Mouse (Mus musculus) cortical plate, adult 2 months (tissue): ENCODE measurements around the gene Galnt17.

Experiments
- CTCF ChIP-seq: fragments of 200-500 bp; IDR thresholded peaks from 2 replicates; pipeline ENCODE4 v1.5.1; 2011; ENCODE audit warnings: mild to moderate bottlenecking, control low read depth, low read length; ENCODE audit not compliant: insufficient read depth; ENCODE audit errors: extremely low read depth
- POLR2A ChIP-seq: fragments of 200-500 bp; IDR thresholded peaks from 2 replicates; pipeline ENCODE4 v1.6.1; 2011; ENCODE audit warnings: mild to moderate bottlenecking, low read length, control low read depth; ENCODE audit not compliant: insufficient read depth; ENCODE audit errors: extremely low read depth

DNA sequence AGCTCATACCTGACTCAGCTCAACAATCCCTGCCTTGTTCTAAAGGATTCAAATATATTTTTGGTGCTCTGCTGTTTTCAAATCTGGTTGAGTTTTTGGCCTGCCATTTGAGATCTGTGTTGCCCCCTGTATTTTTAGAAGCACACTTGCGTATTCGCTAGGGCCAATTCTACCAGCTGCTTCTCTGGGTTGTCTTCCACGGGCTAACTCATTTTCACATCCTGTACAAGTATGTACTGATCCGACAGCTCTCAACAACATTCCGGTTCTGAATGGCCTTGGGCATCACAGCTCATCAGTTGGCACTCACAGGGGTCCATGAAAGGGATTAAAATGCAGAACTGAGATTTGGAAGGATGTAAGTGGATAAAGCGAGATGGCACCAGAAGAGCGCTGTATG is 382.6 kb downstream of the Galnt17 start:
- TF ChIP-seq CTCF (no peak), POLR2A (no peak)
